Mouse (Mus musculus): Measurements from ENCODE around the gene Olfr1512. TPM values are rescaled to one million over a fixed set of nuclear protein-coding genes. Genes with fewer than 3 reads are reported as not detected.
A peak's percentile ranks its signal among the peaks of the same experiment; 100 is the strongest.

Olfr1512 gene
- total and polyA plus RNA-seq, 2 experiments from 2014 or later: not detected

- no peak for TF ChIP-seq CTCF (IDR thresholded peaks at IDR 0.05; ENCODE audit: low read depth)
- 93% methylated on average over 3 of the region's 3 CpGs for WGBS
These were observed 10.2 kb downstream of the Olfr1512 start for GRCm38 (mm10) chr14:52368741-52369140.

GRCm38 (mm10) chr14:52356308-52356707 lies 22.7 kb downstream of the Olfr1512 start, which contains the start of gene Olfr1513:
TSS of gene Olfr1513 (minus strand) at chr14:52356408.
- Histone ChIP-seq H3K4me1 (ENCODE audit: insufficient read depth, low read length) (no peaks in the 10 kb centered on the region), H3K36me3 (ENCODE audit: insufficient read depth, low read length) (no peaks in the 10 kb centered on the region), H3K27me3 (ENCODE audit: insufficient read depth, low read length) (no peaks in the 10 kb centered on the region), H3K4me2 (ENCODE audit: low read depth, low read length) (no peak within 1 kb of the TSS), H3K9me3 (ENCODE audit: low read length) (no peaks in the 10 kb centered on the region), H3K27ac (no peak within 1 kb of the TSS), H3K4me3 (ENCODE audit: low read length) (no peak within 1 kb of the TSS), H3K9ac (replicated peaks; ENCODE audit: low read length) (no peak within 1 kb of the TSS)
- DNase-seq (ENCODE audit: low spot score): no peak
- TF ChIP-seq CTCF (IDR thresholded peaks at IDR 0.05; ENCODE audit: low read depth): no peak
- ATAC-seq: no peak
- WGBS: 76% methylated on average over 4 of the region's 4 CpGs

More at GRCm38 (mm10) chr14:52368741-52369140, 10.2 kb downstream of the Olfr1512 start:
- no peak overlapping the region for H3K9ac ChIP-seq (replicated peaks; ENCODE audit: low read length)
- no peak overlapping the region for H3K4me2 ChIP-seq (ENCODE audit: low read depth, low read length)
- H3K9me3 ChIP-seq (ENCODE audit: low read length): no peaks in the 10 kb centered on the region
- no peaks in the 10 kb centered on the region for H3K4me1 ChIP-seq (ENCODE audit: insufficient read depth, low read length)
- no peak overlapping the region for H3K4me3 ChIP-seq (ENCODE audit: low read length)
- H3K27me3 ChIP-seq (ENCODE audit: insufficient read depth, low read length): no peaks in the 10 kb centered on the region
- no peak for DNase-seq (ENCODE audit: low spot score)
- ATAC-seq: no peak
- no peaks in the 10 kb centered on the region for H3K36me3 ChIP-seq (ENCODE audit: insufficient read depth, low read length)
- H3K27ac ChIP-seq: no peak overlapping the region

- DNase-seq (ENCODE audit: low spot score) (no peak), ATAC-seq (no peak)
- Histone ChIP-seq H3K27me3 (ENCODE audit: insufficient read depth, low read length) (no peaks in the 10 kb centered on the region), H3K9me3 (ENCODE audit: low read length) (no peaks in the 10 kb centered on the region), H3K9ac (replicated peaks; ENCODE audit: low read length) (peak overlapping the region; percentile 28), H3K4me1 (ENCODE audit: insufficient read depth, low read length) (no peaks in the 10 kb centered on the region), H3K27ac (peak overlapping the region; percentile 64; the same call in 1 of the 2 replicates), H3K36me3 (ENCODE audit: insufficient read depth, low read length) (no peaks in the 10 kb centered on the region), H3K4me3 (ENCODE audit: low read length) (peak overlapping the region; percentile 31), H3K4me2 (ENCODE audit: low read depth, low read length) (peak overlapping the region; percentile 56)
- WGBS: 73% methylated on average over 6 of the region's 6 CpGs
- TF ChIP-seq CTCF (IDR thresholded peaks at IDR 0.05; ENCODE audit: low read depth): no peak
These were observed 39.5 kb downstream of the Olfr1512 start for GRCm38 (mm10) chr14:52339512-52339852.

GRCm38 (mm10) chr14:52338751-52339511 lies 40.0 kb downstream of the Olfr1512 start:
- peak overlapping the region; percentile 56 for H3K4me2 ChIP-seq (ENCODE audit: low read depth, low read length)
- peak; percentile 76 for ATAC-seq
- 24% methylated on average over 21 of the region's 21 CpGs for WGBS
- no peaks in the 10 kb centered on the region for H3K9me3 ChIP-seq (ENCODE audit: low read length)
- peak overlapping the region; percentile 31 for H3K4me3 ChIP-seq (ENCODE audit: low read length)
- no peaks in the 10 kb centered on the region for H3K36me3 ChIP-seq (ENCODE audit: insufficient read depth, low read length)
- DNase-seq (ENCODE audit: low spot score): peak; percentile 90
- H3K27me3 ChIP-seq (ENCODE audit: insufficient read depth, low read length): no peaks in the 10 kb centered on the region
- H3K9ac ChIP-seq (replicated peaks; ENCODE audit: low read length): peak overlapping the region; percentile 28
- peak; percentile 92 for TF ChIP-seq CTCF (IDR thresholded peaks at IDR 0.05; ENCODE audit: low read depth)
- peak overlapping the region; percentile 64 for H3K27ac ChIP-seq
- H3K4me1 ChIP-seq (ENCODE audit: insufficient read depth, low read length): no peaks in the 10 kb centered on the region

GRCm38 (mm10) chr14:52332171-52332570 lies 46.8 kb downstream of the Olfr1512 start:
- WGBS: 58% methylated on average over 2 of the region's 3 CpGs
- H3K27ac ChIP-seq: peak overlapping the region; percentile 59; the same call in 1 of the 2 replicates

GRCm38 (mm10) chr14:52331069-52331750 lies 47.8 kb downstream of the Olfr1512 start:
- Histone ChIP-seq H3K27me3 (ENCODE audit: insufficient read depth, low read length) (no peaks in the 10 kb centered on the region), H3K9ac (replicated peaks; ENCODE audit: low read length) (no peak overlapping the region), H3K27ac (peak overlapping the region; percentile 59), H3K4me3 (ENCODE audit: low read length) (no peak overlapping the region), H3K4me1 (ENCODE audit: insufficient read depth, low read length) (no peaks in the 10 kb centered on the region; the same call in 1 of the 2 replicates), H3K4me2 (ENCODE audit: low read depth, low read length) (0 out of 2 replicates have a peak overlapping the region, but pooled peaks have one; percentile 3), H3K9me3 (ENCODE audit: low read length) (no peaks in the 10 kb centered on the region), H3K36me3 (ENCODE audit: insufficient read depth, low read length) (no peaks in the 10 kb centered on the region)
- 15% methylated on average over 4 of the region's 4 CpGs for WGBS
- ATAC-seq (no peak), DNase-seq (ENCODE audit: low spot score) (peak; percentile 13)
- TF ChIP-seq CTCF (IDR thresholded peaks at IDR 0.05; ENCODE audit: low read depth): no peak

More at GRCm38 (mm10) chr14:52332171-52332570, 46.8 kb downstream of the Olfr1512 start:
- TF ChIP-seq CTCF (IDR thresholded peaks at IDR 0.05; ENCODE audit: low read depth): no peak
- Histone ChIP-seq H3K27me3 (ENCODE audit: insufficient read depth, low read length) (no peaks in the 10 kb centered on the region), H3K9me3 (ENCODE audit: low read length) (no peaks in the 10 kb centered on the region), H3K9ac (replicated peaks; ENCODE audit: low read length) (no peak overlapping the region), H3K4me3 (ENCODE audit: low read length) (no peak overlapping the region), H3K36me3 (ENCODE audit: insufficient read depth, low read length) (no peaks in the 10 kb centered on the region), H3K4me2 (ENCODE audit: low read depth, low read length) (no peak overlapping the region), H3K4me1 (ENCODE audit: insufficient read depth, low read length) (no peaks in the 10 kb centered on the region)
- ATAC-seq: no peak
- DNase-seq (ENCODE audit: low spot score): no peak
